Mouse (Mus musculus): ENCODE results near the gene Rnaseh2a.

GRCm38 (mm10) chr8:84979599-84980421, 10.2 kb upstream of the Rnaseh2a start:
- TF ChIP-seq CTCF (IDR thresholded peaks at IDR 0.05; ENCODE audit: borderline replicate concordance, insufficient read depth, low read length) (no peak), POLR2A (IDR thresholded peaks at IDR 0.05; ENCODE audit: low read depth, low read length) (no peak)

Data from embryonic fibroblast, embryonic 13.5 days (primary cell).